Mouse (Mus musculus): ENCODE results near the gene Pcyox1.

GRCm38 (mm10) chr6:86366125-86366852 lies 30.7 kb downstream of the Pcyox1 start:
- no peak for TF ChIP-seq GATA1 (IDR thresholded peaks at IDR 0.05; ENCODE audit: borderline replicate concordance, low read length)
- no peak for TF ChIP-seq FLI1 (IDR thresholded peaks at IDR 0.05; ENCODE audit: low read length)
